Mouse (Mus musculus): ENCODE measurements around the gene Sh3bp4. TPM values are rescaled to one million over a fixed set of nuclear protein-coding genes. Genes with fewer than 3 reads are reported as not detected.

Gene Sh3bp4
- total RNA-seq, 1 experiment from 2014 or later: 15.0 TPM

DNA sequence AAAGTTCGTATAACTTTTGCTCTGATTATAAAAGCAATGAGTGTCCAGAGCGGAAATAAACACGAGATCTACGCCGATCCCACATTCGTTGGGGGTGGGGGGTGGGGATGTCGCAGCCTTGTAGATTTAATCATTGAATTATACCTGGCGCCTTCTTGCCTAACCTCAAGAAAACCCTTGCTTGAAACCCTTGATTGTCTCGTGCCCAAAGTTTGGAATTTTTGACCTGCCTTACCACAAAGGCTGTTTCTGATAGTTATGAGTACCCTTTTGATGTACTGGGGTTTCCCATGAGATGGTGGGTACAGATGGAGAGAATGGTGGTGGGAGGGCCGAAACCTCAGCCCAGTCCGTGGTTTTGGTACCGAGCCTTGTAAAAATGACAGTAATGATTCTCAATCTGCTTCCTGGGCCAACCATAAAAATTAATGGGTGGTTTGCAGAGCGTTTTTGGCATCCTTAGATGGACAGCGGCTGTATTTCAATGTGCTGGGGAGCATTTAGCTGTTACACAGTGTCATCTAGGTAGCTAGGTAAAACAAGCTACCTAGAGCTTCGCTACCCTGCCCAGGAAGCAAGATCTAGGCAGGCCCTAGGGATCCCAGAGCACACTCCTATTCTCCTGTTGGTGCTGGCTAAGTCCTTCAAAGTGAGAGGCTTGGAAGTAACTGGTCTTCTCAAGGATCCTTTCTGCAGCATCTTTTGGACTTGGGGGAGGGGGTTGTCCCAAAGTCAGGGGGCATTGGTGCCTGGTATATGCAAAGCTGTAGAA lies 1.3 kb downstream of the Sh3bp4 start:
- DNase-seq: no peak

DNA sequence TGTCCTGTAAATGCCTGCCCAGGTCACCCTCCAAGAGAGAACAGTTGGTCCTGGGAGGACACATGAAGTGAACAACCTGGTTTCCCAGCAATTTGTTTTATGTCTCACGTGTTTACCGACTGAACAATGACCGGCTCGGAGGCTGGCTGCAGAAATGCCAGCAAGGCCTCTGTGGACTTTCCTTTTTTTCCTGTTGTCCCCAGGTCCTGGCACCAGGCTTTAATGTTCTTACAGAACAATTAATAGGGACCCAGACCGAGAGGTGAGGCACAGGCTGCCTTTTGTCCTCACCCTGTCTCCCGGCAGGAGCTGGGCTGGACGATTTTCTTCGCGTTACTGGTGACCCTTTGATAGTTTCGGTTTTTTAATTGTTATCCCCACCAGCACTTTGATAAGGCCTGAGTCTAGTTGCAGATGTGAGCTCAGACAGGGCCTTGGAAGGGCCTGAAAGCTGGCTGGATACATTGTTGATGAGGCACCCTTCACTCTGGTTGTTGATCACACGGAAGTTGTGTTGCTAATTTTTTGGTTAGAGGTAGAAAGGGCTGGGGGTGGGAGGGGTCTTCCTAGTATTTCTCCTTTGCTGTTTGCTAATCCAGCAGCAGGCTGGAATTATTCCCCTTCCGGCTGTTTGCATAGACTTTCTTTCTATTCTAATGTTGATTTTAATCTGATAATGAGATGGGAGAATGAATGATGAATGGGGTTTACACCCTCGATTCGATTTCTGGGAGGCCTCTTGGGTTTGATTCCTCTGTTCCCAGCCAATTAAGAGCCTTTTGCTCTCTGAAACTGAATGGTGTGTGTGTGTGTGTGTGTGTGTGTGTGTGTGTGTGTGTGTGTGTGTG lies 2.2 kb downstream of the Sh3bp4 start:
- no peak for DNase-seq

DNA sequence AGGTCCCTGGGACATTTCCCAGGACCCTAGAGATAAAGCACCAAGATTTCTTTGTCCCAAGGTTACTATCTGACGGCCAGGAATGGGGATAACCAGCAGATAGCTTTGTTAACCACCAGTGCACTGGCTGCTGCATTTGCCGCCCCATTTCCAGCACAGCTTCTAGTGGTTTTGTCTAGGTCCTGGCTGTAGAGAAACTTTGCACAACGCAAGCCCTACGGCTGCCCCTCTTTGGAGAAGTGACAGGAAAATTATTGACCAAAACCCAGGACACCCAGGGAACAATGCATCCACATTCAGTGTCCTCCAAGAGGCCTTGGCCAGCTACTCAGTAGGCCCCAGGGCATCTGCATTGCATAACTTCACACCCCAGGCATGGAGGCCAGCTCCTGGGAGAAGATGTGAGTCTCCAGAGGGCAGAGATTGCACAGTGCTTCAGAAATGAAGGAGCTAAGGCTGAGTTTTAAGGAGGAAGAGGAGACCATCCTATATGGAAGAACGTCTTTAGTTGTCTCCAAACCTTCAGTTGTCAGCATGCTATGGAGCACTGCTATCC lies 3.2 kb downstream of the Sh3bp4 start:
- DNase-seq: no peak

DNA sequence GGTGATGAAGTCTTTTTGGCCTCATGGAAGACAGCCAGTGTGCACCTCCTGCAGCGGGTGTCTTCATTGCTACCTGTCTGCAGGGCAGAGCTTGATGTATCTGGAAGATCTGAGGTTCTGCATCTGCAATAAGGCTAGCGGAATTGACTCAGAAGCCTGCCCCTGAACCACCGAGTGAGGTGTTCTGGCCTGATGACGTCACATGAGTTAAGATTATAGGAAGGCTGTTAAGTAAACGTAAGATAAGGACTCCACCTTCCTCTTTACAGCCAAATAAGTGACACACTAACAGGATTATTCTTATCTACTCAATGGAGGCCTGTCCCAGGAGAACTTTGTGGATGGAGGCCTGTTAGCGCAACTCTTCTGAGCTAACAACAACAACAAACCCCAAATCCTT lies 4.5 kb downstream of the Sh3bp4 start:
- DNase-seq: no peak

DNA sequence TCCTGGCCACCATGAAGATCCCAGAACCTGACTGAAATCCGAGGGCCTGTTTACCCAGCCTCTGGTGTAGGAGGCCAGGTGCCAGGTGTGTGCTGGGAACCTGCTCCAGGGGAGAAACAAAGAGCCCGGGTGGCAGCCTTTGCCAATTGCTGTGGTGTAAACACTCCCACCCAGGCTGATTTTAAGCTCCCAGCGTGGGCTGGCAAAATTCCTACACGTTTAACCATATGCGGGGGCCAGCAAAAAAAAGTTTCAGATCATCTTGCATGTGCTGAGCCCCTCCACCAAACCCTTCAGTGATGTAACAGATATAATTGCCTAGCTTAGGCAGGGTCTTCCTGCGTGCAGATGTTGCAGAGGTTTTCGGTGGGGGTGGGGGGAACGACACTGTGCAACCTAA lies 4.9 kb downstream of the Sh3bp4 start:
- DNase-seq: no peak

DNA sequence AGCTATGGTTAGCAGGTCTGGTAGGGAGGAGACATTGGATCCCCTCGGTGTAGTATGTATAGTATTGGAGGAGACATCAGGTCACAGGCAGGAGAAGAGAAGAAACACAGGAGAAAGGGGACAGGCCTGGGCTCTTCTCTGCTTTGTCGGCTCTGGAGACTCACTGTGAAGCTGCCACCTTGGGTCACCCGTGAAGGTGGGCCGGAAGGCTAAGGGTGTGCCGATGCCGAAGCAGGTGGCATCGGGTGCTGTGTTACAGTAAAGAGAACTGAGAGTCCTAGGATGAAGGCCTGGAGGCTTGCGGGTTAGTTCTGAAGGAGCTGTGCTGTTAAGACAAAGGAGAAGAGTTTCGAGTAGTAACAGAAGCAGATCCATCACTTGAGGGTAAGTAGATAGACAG lies 6.6 kb downstream of the Sh3bp4 start:
- no peak for DNase-seq

DNA sequence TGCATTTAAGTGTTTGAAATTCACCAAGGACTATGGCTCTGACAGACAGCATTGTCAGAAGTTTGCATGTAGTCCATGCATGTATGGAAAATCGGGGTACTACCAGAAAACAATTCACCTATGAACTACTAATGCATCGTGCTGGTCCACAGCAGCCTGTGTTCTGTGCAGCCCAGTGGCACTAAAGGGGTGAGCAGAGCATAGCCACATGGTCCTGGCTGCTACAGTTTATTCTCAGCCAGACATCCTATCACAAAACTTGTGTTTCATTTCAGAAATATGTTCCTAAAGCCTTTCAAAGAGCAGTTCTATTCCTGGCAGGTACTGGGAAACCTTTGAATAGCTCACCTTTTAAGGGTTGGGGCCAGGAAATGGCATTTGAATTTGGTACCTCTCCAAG lies 8.0 kb downstream of the Sh3bp4 start:
- DNase-seq: no peak

DNA sequence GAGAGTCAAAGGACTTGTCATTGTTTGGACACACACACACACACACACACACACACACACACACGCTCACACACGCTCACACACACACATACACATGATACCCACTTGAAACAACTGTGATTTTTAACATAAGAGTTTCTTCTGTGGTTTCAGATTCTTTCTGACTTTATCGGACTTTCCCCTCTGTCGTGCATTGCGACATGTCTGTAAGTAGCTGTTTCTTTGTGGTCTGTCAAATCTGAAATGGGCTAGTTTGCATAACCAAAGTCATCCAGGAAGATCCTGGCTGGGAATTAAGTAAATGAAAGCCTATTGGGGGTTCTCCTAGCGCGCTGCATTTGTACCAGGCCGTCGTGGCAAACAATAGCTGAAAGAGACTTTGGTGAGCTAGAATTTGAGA lies 8.5 kb downstream of the Sh3bp4 start:
- no peak for DNase-seq

DNA sequence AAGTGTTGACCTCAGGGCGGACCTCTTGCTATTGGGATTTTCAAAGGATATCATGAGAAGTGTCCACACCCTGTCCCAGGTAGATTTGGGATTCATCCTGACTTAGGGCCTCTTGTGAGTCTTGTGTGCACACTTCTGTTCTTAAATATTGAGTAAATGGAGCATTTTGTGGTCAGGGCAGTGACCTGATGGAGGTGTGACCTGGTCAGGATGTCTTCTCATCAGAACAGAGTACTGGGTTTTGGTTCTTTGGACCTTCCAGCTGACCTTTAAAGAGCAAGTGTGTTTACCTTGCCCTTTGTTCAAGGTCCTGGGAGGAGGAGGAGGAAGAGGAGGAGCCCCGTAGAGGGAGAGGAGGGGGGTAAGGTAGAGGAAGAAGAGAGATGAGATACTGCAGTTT lies 9.0 kb downstream of the Sh3bp4 start:
- no peak for DNase-seq

DNA sequence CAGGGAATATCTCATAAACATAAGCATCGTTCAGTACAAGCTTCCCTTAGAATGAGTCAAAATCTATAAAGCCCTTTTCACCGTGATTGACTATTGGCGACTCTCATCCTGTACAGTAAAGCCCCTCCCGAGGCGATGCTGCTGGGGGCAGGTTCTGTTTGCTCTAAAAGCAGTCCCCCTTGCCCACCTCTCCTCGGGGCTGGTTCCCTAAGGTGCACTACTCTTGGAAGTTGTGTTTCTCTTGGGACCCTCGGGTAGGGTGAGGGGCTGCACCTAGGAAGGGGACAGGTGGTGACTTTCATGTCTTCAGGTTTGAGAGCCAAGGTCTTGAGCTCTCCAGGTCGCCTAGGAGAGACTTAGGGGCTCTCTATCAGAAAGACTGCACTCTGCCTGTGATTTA lies 10.2 kb downstream of the Sh3bp4 start:
- no peak for DNase-seq

DNA sequence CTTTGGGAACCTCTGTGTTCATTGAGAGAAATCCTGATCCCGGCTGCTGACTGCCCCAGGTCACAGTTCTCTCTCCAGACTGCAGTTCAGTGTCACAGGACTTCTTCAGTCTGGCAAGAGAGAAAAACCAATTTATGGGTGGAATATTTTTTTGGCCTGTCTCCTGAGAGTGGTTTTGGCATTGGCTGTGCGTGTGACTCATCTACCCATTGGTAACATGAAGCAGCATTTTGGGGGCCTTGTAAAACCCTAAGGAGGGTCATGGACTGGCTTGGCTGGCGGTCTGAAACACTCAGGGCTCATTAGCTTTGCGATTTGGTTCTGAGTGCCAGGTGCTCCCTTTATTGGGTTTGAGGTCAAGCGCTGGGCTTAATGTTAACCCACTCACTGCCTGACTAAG lies 10.6 kb downstream of the Sh3bp4 start:
- peak; percentile 42 for DNase-seq

DNA sequence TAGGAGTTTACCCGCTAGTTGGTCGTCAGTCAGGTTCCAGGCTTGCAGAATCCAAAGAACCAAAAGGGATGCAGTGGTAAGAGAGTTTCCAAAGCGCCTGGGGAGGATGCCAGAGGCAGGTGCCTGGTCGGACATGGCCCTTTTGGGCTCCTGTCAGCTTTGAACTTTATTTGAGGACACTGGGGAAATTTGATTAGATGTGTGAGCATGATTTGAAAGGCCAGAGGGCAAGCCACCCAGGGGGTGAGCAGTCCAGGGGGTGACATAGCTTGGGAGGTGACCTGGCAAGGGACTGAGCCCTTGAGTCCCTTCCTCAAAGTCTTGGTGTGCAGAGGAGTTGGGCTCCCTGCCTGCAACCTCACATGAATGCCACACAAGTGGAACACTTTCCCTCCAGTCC lies 11.2 kb downstream of the Sh3bp4 start:
- no peak for DNase-seq

DNA sequence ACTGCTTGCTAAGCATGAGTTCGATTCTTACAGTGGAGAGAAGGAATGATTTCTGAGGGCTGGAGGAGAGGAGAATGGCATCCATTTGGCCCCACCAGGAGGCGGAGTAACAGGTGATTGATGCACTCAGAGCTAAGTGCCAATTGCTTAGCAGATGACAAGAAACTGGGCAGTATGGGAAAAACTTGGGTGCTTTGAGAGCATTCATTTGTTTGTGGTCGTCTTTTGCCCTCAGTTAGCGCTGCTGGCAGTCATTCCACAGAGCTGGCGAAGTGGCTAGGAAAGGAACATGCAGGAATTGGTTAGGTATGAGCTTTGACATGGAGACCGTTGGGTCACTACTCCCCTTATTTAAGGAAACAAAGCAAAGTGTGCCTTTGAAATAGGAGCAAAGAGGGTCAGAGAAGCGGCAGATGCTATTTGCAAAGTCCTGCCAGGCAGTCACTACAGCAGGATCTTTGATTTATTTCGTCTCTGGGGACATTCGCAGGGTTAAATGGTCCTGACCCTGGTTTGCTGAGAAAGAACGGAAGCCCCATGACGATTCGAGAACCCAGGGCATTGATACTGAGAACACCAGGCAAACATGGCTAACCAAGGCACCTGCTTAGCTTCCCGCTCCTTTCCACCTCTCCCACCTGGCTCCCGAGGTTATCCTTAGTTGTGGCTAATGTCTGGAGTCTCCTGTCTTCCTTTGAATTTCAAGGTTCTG lies 12.1 kb downstream of the Sh3bp4 start:
- DNase-seq: no peak

DNA sequence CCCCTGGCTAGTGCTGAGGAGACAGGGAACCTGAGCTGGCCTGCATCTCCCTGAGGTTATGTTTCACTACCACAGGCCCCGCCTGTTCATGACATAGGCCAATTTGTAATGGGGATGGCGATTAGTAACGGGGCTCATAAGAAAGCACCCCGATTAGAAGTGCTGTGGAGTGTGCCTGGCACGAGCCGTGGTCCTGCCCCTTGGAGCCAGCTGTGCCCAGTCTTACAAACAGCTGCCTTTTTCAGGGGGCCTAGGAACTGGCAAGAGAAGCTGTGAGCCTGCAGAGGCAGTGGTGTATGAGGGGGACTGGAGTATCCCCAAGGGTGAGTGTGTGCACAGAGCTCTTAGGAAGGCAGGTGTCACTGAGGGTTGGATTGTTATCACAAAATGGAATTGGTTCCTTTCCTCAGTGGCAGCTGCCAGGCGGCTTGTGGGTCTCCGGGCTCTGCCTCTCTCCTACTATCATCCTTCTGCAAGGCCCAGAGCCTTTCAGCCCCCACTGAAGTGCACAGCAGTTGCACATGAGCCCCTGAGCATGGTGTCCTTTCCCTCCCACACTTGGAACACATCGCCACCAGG lies 16.4 kb downstream of the Sh3bp4 start:
- DNase-seq: peak; percentile 3

DNA sequence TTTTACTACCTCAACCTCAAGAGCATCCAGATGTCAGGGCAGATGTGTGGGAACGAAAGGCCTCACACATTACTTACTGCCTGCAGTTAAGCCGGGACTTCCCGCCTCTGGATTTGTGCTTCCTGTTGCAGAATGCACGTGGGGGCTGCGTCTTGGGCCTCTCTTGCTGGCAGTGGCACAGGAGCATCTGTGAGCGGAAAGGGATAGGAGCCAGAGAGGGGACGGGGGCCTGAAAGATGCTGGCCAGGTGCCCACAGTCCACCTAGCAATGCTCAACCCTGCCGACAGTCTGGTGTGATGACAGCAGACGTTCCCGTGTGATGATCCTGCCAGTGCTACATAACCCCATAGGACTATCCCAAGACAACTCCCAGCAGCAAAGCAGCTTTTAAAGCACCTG lies 17.9 kb downstream of the Sh3bp4 start:
- no peak for DNase-seq

DNA sequence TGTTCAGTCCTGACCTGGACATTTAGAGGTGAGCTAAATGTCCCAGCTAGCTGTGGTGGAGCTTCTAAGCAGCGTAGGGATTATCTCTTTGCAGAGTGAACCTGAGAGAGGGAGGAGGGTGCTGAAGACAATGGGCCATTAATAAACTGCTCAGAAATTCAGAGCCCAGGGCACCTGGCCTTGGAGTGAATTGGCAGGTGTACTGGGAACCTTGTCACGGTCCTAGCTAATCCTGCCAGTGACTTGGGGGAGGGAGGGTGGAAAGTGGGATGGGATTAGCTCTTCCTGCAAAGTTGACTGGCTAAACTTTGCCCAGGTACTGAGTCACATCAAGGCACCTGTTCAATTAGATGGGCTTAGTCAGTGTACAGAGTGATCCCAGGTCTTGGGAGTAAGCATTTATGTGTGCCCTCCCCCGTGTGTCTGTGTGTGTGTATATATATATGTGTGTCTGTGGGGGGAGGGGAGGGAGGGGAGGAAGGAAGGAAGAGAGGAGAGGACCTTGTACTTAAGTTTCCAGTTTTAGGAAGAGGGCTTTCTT lies 18.6 kb downstream of the Sh3bp4 start:
- no peak for DNase-seq

DNA sequence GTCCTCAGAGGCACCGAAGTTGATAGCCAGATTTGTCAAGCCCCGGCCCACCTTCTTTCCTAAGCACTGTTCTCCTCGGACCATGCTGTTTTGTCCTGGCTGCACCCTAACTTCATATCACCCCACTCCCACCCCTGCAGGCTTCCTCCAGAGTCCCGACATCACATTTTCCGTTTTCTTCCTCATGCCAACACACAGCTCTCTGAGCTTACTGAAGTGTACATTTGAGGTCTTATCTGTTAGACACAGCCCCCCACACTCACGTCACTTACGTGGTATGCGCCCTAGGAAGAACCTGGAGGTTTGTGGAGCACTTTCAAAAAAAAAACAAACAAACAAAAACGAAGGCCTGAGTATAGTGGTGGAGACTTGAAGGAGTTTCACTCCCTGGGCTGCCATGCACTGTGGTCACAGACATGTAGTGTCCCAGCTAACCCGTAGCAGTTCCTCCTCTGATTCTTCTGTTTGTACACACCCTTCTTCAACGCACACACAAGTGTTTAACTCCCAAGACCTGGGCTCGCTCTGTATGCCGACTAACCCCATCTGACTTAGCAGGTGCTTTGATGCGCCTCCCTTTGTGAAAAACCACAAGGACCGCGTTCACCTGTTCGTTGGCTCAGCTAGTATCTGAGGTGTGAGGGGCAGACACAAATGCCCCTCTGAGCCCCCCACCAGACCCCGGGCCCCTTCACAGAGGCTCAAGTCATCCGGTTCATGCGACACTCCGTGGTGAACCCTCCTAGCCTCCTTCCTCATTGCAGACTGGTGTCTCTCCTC lies 19.8 kb downstream of the Sh3bp4 start:
- DNase-seq: peak; percentile 3

DNA sequence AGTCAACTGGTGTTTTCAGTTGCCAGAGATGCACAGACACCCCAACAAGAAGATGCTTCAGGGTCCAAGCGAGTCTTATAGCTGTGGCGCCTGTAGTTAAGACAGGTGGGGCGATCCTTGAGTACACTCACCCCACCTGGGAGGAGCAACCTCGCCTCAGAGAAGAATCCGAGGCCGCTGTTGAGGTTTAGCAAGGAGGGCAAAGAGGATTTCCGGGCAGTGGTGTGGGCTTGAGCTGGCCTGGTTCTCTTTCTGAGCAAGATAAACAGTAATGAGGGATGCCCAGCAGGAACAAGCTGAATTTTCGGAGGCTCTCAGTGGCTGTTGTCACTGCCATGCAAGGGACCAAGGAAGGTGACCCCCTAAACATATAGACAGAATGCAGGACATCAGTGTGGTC lies 20.5 kb downstream of the Sh3bp4 start:
- no peak for DNase-seq

DNA sequence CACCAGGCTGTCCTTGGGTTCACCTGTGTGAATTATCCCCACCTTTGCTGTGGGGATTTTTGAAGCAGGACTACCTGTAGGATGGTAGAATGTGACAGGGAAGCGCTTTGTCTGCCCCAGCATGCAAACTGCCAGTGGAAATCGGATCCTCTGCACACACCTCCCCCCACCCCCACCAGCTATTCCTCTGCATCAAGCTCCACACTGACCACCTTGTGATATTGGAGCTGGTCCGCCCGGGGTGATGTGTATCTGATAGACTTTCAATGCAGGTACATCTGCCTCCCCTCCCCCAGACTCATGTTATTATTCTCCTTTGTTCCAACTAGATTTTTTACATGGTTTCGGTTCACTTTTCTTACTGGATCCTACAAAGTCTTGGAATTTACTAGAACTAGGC lies 21.8 kb downstream of the Sh3bp4 start:
- DNase-seq: no peak

DNA sequence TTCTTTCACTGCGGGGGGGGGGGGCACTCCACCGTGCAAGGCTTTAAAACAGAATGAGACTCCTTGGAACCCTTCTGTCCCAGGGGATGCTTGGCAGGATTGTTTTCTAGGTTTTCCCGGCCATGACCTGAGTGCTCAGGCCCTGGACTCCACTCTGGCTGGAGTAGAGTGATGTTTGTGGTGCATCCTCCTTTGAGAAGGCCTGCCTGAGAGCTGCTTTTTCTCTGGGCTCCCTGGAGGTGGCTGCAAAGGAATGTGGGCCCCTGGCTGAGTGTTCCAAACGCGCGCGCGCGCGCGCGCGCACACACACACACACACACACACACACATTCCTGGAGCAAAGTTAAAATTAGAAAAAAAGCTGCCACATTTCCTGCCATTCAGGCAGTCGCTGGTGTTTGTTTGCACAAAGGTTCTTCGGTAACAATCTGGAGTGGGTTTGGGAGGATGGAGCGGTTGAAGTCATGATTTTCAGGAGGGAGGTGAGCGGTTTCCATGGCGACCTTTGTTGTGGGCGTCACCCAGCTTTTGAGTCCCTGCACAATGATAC lies 22.3 kb downstream of the Sh3bp4 start:
- DNase-seq: peak; percentile 50

DNA sequence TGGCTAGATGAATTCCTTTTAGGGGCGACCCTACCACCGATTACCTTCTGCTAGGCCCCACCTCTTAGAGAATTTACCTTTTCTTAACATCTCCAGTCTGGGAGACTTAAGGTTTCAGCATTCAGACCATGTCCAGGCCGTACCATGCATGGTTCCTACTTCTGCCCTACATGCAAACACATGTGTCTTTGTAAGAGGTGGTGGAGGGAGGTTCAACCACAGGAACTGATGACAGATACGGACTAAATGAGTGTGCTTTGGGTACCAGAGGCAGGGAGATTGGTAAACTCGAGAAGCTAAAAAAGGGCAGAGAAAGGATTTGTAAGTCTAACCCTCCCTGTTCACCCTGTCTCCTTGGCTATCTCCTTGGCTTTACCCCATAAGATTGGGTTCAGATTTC lies 23.5 kb downstream of the Sh3bp4 start:
- no peak for DNase-seq

Data from adrenal gland, postnatal 14 days (tissue).